Mouse (Mus musculus) urinary bladder, postnatal 4 days (tissue): ENCODE measurements around the gene Olfr485.
"Not testable (repeated sequence)": the region's sequence is repeated elsewhere in the genome, so short reads cannot be mapped to it uniquely, and the experiment has no call there.

ENCODE experiments used
- DNase-seq, 2 experiments: peaks; one replicate each; pipeline ENCODE4 v3.0.0; 2021 to 2022; ENCODE audit warnings: low spot score in 2 of 2

The Olfr485 gene

GRCm38 (mm10) chr7:108159771-108160170 lies at the start of gene Olfr485:
Olfr485 (minus strand) TSS chr7:108159871.
- no peak for DNase-seq

GRCm38 (mm10) chr7:108196938-108197337 lies 37.3 kb upstream of the Olfr485 start:
- DNase-seq = no peak

DNA sequence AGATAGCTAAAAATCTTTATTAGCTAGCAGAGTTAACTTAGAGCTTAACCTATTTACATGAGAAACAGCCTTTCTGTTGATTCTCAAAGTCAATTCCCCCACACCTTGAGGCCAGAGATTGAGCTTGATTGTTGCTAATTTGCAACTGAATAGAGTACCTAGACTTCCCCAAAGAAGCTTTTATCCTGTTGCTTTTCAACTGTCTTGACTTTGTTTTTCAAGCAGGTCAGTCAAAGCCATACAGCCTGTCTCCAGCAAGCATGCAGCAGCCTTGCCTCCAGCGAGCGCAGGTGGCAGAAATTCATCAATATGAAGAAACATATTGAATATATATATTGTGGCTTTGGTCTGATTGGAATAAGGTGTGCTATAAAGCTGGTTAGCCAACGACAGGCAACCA lies 36.7 kb upstream of the Olfr485 start:
- not testable (repeated sequence) for DNase-seq

- not testable (repeated sequence) for DNase-seq
These were observed 33.0 kb upstream of the Olfr485 start for GRCm38 (mm10) chr7:108192714-108193113.

DNA sequence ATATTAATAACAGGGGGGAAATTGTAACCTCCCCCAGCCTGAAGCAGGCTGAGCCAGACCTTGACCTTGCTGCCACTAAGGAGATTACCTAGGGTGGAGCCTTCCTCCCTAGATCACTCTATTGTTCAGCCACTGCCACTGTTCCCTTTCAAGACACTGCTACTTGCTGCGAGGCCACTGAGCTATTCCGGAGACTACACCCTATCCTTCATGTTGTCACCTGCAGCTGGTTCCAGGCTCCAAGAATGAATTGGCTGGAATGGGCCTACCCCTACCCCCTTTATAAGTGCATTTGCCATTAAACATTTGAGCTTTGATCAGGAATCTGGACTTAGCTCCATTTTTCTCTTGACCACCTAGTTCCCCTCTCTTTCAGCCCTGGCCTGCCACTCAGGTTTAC lies 31.5 kb upstream of the Olfr485 start:
- not testable (repeated sequence) for DNase-seq

GRCm38 (mm10) chr7:108185237-108185636 lies 25.6 kb upstream of the Olfr485 start:
- not testable (repeated sequence) for DNase-seq

DNA sequence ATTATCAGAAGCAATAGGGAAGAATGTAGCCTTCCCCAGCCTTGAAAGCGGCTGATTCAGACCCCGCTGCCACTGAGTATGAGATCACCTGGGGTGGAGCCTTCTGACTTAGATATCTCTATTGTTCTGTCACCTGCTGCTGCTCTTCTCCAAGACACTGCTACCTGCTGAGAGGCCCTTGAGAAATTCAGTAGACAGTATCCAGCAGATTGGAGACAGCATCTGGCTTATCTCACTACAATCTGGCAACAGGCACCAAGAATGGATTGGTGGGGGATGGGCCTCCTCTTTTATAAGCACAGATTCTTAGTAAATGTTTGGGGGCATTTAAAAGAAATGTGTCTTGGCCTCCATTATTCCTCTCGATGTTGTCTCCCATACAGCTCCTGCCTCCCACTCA lies 24.7 kb upstream of the Olfr485 start:
- DNase-seq = not testable (repeated sequence)

GRCm38 (mm10) chr7:108172642-108173041 lies 13.0 kb upstream of the Olfr485 start, which contains the start of gene Olfr486:
Olfr486 (minus strand) TSS chr7:108172742.
- DNase-seq = not testable (repeated sequence)

- no peak for DNase-seq
These were observed 32.3 kb downstream of the Olfr485 start, which contains the start of gene Olfr484 for GRCm38 (mm10) chr7:108127349-108127748. Olfr484 (minus strand) TSS chr7:108127449.

GRCm38 (mm10) chr7:108121416-108121815 lies 38.3 kb downstream of the Olfr485 start:
- DNase-seq = no peak

- no peak for DNase-seq
These were observed 39.0 kb downstream of the Olfr485 start for GRCm38 (mm10) chr7:108120681-108121080.
